Mouse (Mus musculus): Measurements from ENCODE around the gene Astn1.

DNA sequence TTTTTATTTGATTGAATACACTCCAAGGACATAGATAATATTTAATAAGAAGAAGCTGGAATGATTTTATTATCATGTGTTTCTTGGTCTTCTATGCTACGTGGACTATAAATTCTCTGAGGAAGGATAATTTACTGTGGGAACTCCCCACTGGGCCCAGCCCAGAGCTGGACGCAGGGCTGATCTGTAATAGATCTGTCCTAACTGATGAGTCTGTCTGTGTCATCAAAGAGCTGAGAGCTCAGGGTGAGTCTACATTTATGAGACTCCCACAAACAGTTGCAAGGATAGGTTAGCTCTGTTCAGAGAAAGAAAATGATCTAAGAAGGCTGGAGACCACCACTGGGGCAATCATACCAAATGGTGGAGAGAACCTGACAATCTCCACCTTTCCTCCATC, 271.4 kb downstream of the Astn1 start:
- TF ChIP-seq POLR2A (IDR thresholded peaks at IDR 0.05; ENCODE audit: low read depth, low read length) (no peak), CTCF (IDR thresholded peaks at IDR 0.05; ENCODE audit: borderline replicate concordance, insufficient read depth, low read length) (no peak)
